Mouse (Mus musculus): ENCODE measurements around the gene Ctnnbip1.

Gene Ctnnbip1

GRCm38 (mm10) chr4:149544892-149545291 lies 26.9 kb downstream of the Ctnnbip1 start:
- ChIA-PET CTCF (interaction anchor here in 3 of 4 experiments (0.7 to 2.2 kb wide), 7 partner anchors 9 to 400 kb away, joined by 3 to 8 read pairs (median 4); partner anchors contain the start of gene Rbp7 (in 1 of the 3)), POLR2A (interaction anchor here in 1 of 4 experiments (0.6 to 0.9 kb wide), 3 partner anchors 22 to 512 kb away, joined by 3 read pairs; no protein-coding TSS in a partner anchor)

- CTCF ChIA-PET, result interaction anchor here in 3 of 4 experiments (1.0 to 1.6 kb wide), 7 partner anchors 9 to 81 kb away, joined by 3 to 5 read pairs (median 3); no protein-coding TSS in a partner anchor
- POLR2A ChIA-PET, result interaction anchor here in 3 of 4 experiments (0.5 to 2.2 kb wide), 7 partner anchors 10 to 686 kb away, joined by 3 to 8 read pairs (median 3); no protein-coding TSS in a partner anchor
Measured at GRCm38 (mm10) chr4:149546797-149547444, 28.9 kb downstream of the Ctnnbip1 start.

GRCm38 (mm10) chr4:149547523-149547922 lies 29.5 kb downstream of the Ctnnbip1 start:
- CTCF ChIA-PET, result interaction anchor here in 1 of 4 experiments (1.0 to 2.2 kb wide), 3 partner anchors 42 to 55 kb away, joined by 3 to 8 read pairs (median 5); no protein-coding TSS in a partner anchor
- POLR2A ChIA-PET, result interaction anchor here in 2 of 4 experiments (0.5 to 2.2 kb wide), 4 partner anchors 9 to 171 kb away, joined by 3 to 8 read pairs (median 3); no protein-coding TSS in a partner anchor

GRCm38 (mm10) chr4:149549221-149549925 lies 31.3 kb downstream of the Ctnnbip1 start:
- CTCF ChIA-PET, result interaction anchor here (0.5 to 2.2 kb wide), 69 partner anchors 8 to 550 kb away, joined by 3 to 19 read pairs (median 4); partner anchors contain the start of genes Rbp7 (in 2 of the 4), Kif1b (in 1 of the 4), Lzic (in 1 of the 4) and Nmnat1 (in 1 of the 4)

GRCm38 (mm10) chr4:149550866-149551265 lies 32.8 kb downstream of the Ctnnbip1 start:
- POLR2A ChIA-PET, result interaction anchor here in 3 of 4 experiments (0.7 to 1.3 kb wide), 5 partner anchors 21 to 103 kb away, joined by 3 read pairs; no protein-coding TSS in a partner anchor
- CTCF ChIA-PET, result interaction anchor here in 2 of 4 experiments (1.3 to 1.6 kb wide), 3 partner anchors 14 to 147 kb away, joined by 4 read pairs; no protein-coding TSS in a partner anchor

More at GRCm38 (mm10) chr4:149549221-149549925, 31.3 kb downstream of the Ctnnbip1 start:
- POLR2A ChIA-PET, result interaction anchor here in 2 of 4 experiments (0.7 to 1.6 kb wide), 8 partner anchors 12 to 472 kb away, joined by 3 to 7 read pairs (median 3); no protein-coding TSS in a partner anchor

GRCm38 (mm10) chr4:149551696-149552095 lies 33.7 kb downstream of the Ctnnbip1 start:
- POLR2A ChIA-PET, result interaction anchor here in 2 of 4 experiments (0.5 to 1.3 kb wide), 2 partner anchors 13 to 26 kb away, joined by 3 to 5 read pairs; no protein-coding TSS in a partner anchor
- CTCF ChIA-PET, result interaction anchor here in 2 of 4 experiments (0.6 to 1.6 kb wide), 4 partner anchors 9 to 409 kb away, joined by 3 to 4 read pairs (median 3); no protein-coding TSS in a partner anchor

GRCm38 (mm10) chr4:149553834-149554233 lies 35.8 kb downstream of the Ctnnbip1 start:
- ChIA-PET POLR2A (interaction anchor here in 2 of 4 experiments (0.6 to 1.2 kb wide), 4 partner anchors 21 to 55 kb away, joined by 3 to 4 read pairs (median 3); no protein-coding TSS in a partner anchor), CTCF (interaction anchor here in 3 of 4 experiments (0.6 to 1.7 kb wide), 6 partner anchors 11 to 38 kb away, joined by 3 to 5 read pairs (median 4); no protein-coding TSS in a partner anchor)

- CTCF ChIA-PET, result interaction anchor here in 3 of 4 experiments (0.7 to 1.4 kb wide), 5 partner anchors 9 to 412 kb away, joined by 3 to 5 read pairs (median 3); no protein-coding TSS in a partner anchor
- POLR2A ChIA-PET, result interaction anchor here in 2 of 4 experiments (0.7 to 4.5 kb wide), 7 partner anchors 9 to 253 kb away, joined by 3 to 17 read pairs (median 3); no protein-coding TSS in a partner anchor
Measured at GRCm38 (mm10) chr4:149556111-149556510, 38.1 kb downstream of the Ctnnbip1 start.

GRCm38 (mm10) chr4:149557905-149558304 lies 39.9 kb downstream of the Ctnnbip1 start:
- POLR2A ChIA-PET, result interaction anchor here in 2 of 4 experiments (0.6 to 4.5 kb wide), 2 partner anchors 9 to 319 kb away, joined by 3 to 17 read pairs; no protein-coding TSS in a partner anchor

GRCm38 (mm10) chr4:149558389-149558788 lies 40.4 kb downstream of the Ctnnbip1 start:
- CTCF ChIA-PET, result interaction anchor here in 3 of 4 experiments (0.6 to 1.5 kb wide), 5 partner anchors 9 to 34 kb away, joined by 3 to 4 read pairs (median 3); no protein-coding TSS in a partner anchor

More at GRCm38 (mm10) chr4:149557905-149558304, 39.9 kb downstream of the Ctnnbip1 start:
- CTCF ChIA-PET, result interaction anchor here (0.7 to 1.5 kb wide), 5 partner anchors 9 to 15 kb away, joined by 3 read pairs; no protein-coding TSS in a partner anchor

GRCm38 (mm10) chr4:149561392-149561791 lies 43.4 kb downstream of the Ctnnbip1 start:
- POLR2A ChIA-PET, result interaction anchor here in 2 of 4 experiments (1.3 to 1.5 kb wide), 3 partner anchors 23 to 115 kb away, joined by 3 to 4 read pairs (median 3); no protein-coding TSS in a partner anchor
- CTCF ChIA-PET, result interaction anchor here in 2 of 4 experiments (1.5 to 1.8 kb wide), 3 partner anchors 12 to 18 kb away, joined by 4 to 5 read pairs (median 5); no protein-coding TSS in a partner anchor

More at GRCm38 (mm10) chr4:149558389-149558788, 40.4 kb downstream of the Ctnnbip1 start:
- POLR2A ChIA-PET, result interaction anchor here in 2 of 4 experiments (1.0 to 4.5 kb wide), 2 partner anchors 9 to 14 kb away, joined by 3 to 17 read pairs; no protein-coding TSS in a partner anchor

- ChIA-PET POLR2A (interaction anchor here in 2 of 4 experiments (0.6 to 1.5 kb wide), 9 partner anchors 9 to 460 kb away, joined by 3 to 7 read pairs (median 4); no protein-coding TSS in a partner anchor), CTCF (interaction anchor here in 3 of 4 experiments (0.6 to 1.8 kb wide), 7 partner anchors 13 to 626 kb away, joined by 3 to 5 read pairs (median 3); no protein-coding TSS in a partner anchor)
Measured at GRCm38 (mm10) chr4:149561986-149562904, 44.2 kb downstream of the Ctnnbip1 start.

- CTCF ChIA-PET, result interaction anchor here in 3 of 4 experiments (0.6 to 1.7 kb wide), 5 partner anchors 14 to 625 kb away, joined by 3 to 5 read pairs (median 3); no protein-coding TSS in a partner anchor
- POLR2A ChIA-PET, result interaction anchor here in 2 of 4 experiments (0.6 to 1.5 kb wide), 5 partner anchors 8 to 460 kb away, joined by 3 to 6 read pairs (median 4); no protein-coding TSS in a partner anchor
Measured at GRCm38 (mm10) chr4:149562905-149563347, 44.9 kb downstream of the Ctnnbip1 start.

- CTCF ChIA-PET, result interaction anchor here in 2 of 4 experiments (0.7 to 1.9 kb wide), 8 partner anchors 10 to 397 kb away, joined by 3 to 6 read pairs (median 4); partner anchors contain the start of gene Pgd (in 1 of the 2)
- POLR2A ChIA-PET, result interaction anchor here in 2 of 4 experiments (1.3 to 2.5 kb wide), 4 partner anchors 15 to 256 kb away, joined by 3 to 7 read pairs (median 4); no protein-coding TSS in a partner anchor
Measured at GRCm38 (mm10) chr4:149563941-149564361, 45.9 kb downstream of the Ctnnbip1 start.
